In the genomic region with DNA sequence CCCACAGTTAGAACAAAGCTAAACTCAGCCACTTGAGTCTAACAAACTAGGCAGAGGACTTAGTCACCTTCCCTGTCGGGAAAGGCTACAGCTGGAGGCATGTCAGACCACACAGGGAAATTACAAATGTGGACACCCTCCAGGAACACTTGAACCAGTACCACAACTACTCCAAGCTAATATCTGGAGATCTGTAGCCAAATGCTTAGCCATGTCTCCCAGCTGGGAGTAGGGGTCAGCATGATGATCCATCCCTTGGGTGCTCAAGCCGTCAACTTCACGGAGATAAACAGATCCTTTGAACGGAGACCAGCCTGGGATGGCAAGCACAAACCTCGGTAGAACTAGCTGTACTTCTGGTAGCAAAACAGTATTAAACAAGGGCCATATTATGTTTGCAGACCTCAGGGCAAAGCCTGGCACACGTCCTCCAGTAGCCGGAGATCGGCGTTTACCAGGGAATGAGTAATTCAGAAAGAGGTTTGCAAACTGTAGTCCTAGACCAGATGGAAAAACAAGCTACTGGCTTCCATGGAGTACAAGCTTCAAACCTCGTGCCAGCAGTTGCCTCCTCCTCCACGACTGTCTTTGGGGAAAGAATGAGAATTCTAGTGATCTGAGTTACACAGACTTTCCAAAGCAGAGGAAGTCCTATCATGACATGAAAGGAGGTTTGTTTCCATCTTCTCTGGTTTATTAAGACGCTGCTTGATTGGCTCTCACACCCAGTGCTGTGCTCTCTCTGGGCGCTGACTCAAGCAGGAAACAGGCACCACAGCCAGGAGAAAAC, we compare ENCODE assay signal across 11 mouse cellular contexts. TPM values are rescaled to one million over a fixed set of nuclear protein-coding genes. Genes with fewer than 3 reads are reported as not detected.
A peak's percentile ranks its signal among the peaks of the same experiment; 100 is the strongest.
DNase-seq lines count a peak whose midpoint lies in the region; ATAC-seq lines count a peak whose summit lies in the region.
"Had no signal": no experiment of that assay in that cellular context is flagged by ENCODE, and none has a peak within 500 bp of the region (broad histone marks: within the 10 kb centered on the region; RNA-seq: fewer than 3 reads in every experiment).

No protein-coding gene starts in this region.

- no peaks in the 10 kb centered on the region for H3K9me3 ChIP-seq in embryonic facial prominence, embryonic 11.5 days (replicated peaks; ENCODE audit: control insufficient read depth, low read length)
- no peaks in the 10 kb centered on the region for H3K9me3 ChIP-seq in embryonic facial prominence, embryonic 10.5 days

- 43% methylated on average over 13 of the region's 13 CpGs for WGBS in embryonic facial prominence, embryonic 11.5 days
- 52% methylated on average over 13 of the region's 13 CpGs for WGBS in embryonic facial prominence, embryonic 10.5 days

- H3K4me3 ChIP-seq in embryonic facial prominence, embryonic 11.5 days (ENCODE audit: low read depth, low read length) = no peak overlapping the region
- H3K4me3 ChIP-seq in embryonic facial prominence, embryonic 10.5 days = no peak overlapping the region

- no peak overlapping the region for H3K9ac ChIP-seq in embryonic facial prominence, embryonic 11.5 days (replicated peaks; ENCODE audit: low read length)

- no peaks in the 10 kb centered on the region for H3K36me3 ChIP-seq in embryonic facial prominence, embryonic 11.5 days (replicated peaks; ENCODE audit: control insufficient read depth, insufficient read depth, low read depth, low read length)
- no peaks in the 10 kb centered on the region for H3K36me3 ChIP-seq in embryonic facial prominence, embryonic 10.5 days (replicated peaks)

- ATAC-seq in embryonic facial prominence, embryonic 11.5 days (replicated peaks; ENCODE audit: insufficient number of reproducible peaks, low FRiP score, low TSS enrichment, low read depth) = no peak
- ATAC-seq in granulocyte monocyte progenitor cell, adult 5-6 weeks (replicated peaks; ENCODE audit: poor library complexity, severe bottlenecking) = peak; percentile 63

- no peak overlapping the region for H3K4me2 ChIP-seq in embryonic facial prominence, embryonic 11.5 days (ENCODE audit: low read depth, low read length)

- H3K27me3 ChIP-seq in embryonic facial prominence, embryonic 11.5 days (ENCODE audit: control insufficient read depth, insufficient read depth, low read length) = no peaks in the 10 kb centered on the region
- H3K27me3 ChIP-seq in embryonic facial prominence, embryonic 10.5 days (replicated peaks; ENCODE audit: low read depth, poor library complexity, severe bottlenecking) = no peaks in the 10 kb centered on the region

- no peaks in the 10 kb centered on the region for H3K4me1 ChIP-seq in embryonic facial prominence, embryonic 11.5 days (ENCODE audit: control insufficient read depth, insufficient read depth, low read length)
- H3K4me1 ChIP-seq in embryonic facial prominence, embryonic 10.5 days = peaks cover 17% of the 10 kb centered on the region

- 0 out of 2 replicates have a peak overlapping the region, but pooled peaks have one; percentile 8 for H3K27ac ChIP-seq in embryonic facial prominence, embryonic 11.5 days (replicated peaks; ENCODE audit: low read depth, low read length)
- H3K27ac ChIP-seq in embryonic facial prominence, embryonic 10.5 days (replicated peaks) = no peak overlapping the region; the same call in 1 of the 2 replicates

- no peak for DNase-seq in embryonic facial prominence, embryonic 11.5 days (ENCODE audit: low spot score)
- no peak for DNase-seq in embryonic facial prominence, embryonic 10.5 days (ENCODE audit: low spot score)
- DNase-seq in 416B (ENCODE audit: low read depth) = peak; percentile 73
- peak; percentile 18 for DNase-seq in layer of hippocampus, adult 9-10 months (ENCODE audit: low spot score)
- DNase-seq in skeletal muscle tissue, adult 2 months (ENCODE audit: low read depth, low spot score) = peak; percentile 79
- no peak for DNase-seq in spleen, postnatal 4 days (ENCODE audit: low spot score in 2 of 2)
- DNase-seq in cerebellum, adult 8-10 months = no peak

RNA-seq across cellular contexts. Expression of a gene that starts 26.4 kb away (rescaled TPM):
- polyA plus RNA-seq in embryonic facial prominence, embryonic 11.5 days (2014; fragmentation: Nextera tagmentation; extraction: Ambion mirVana) = 0.54 TPM in 1 of 2 replicates, not detected in the other
- polyA plus RNA-seq in embryonic facial prominence, embryonic 10.5 days (2016; fragmentation: Nextera tagmentation; extraction: Ambion mirVana) = 0.33 TPM in 1 of 2 replicates, not detected in the other
- total RNA-seq in granulocyte monocyte progenitor cell, adult 5-6 weeks (2014; fragmentation: Nextera tagmentation) = not detected in 2 replicates
- not detected in 2 replicates for total RNA-seq in granulocyte monocyte progenitor cell, adult 5-6 weeks (2017)
- polyA plus RNA-seq: cerebellum, adult 2 months; small intestine, adult 2 months had no signal

RNA-seq across cellular contexts. Expression of a gene that starts 32.4 kb away (rescaled TPM):
- polyA plus RNA-seq in embryonic facial prominence, embryonic 11.5 days (2014; fragmentation: Nextera tagmentation; extraction: Ambion mirVana) = not detected in 2 replicates
- polyA plus RNA-seq in embryonic facial prominence, embryonic 10.5 days (2016; fragmentation: Nextera tagmentation; extraction: Ambion mirVana) = not detected in 2 replicates
- total RNA-seq in granulocyte monocyte progenitor cell, adult 5-6 weeks (2014; fragmentation: Nextera tagmentation) = not detected in 2 replicates
- not detected in 2 replicates for total RNA-seq in granulocyte monocyte progenitor cell, adult 5-6 weeks (2017)
- polyA plus RNA-seq: cerebellum, adult 2 months; limb, embryonic 11.5 days had no signal

RNA-seq across cellular contexts. Expression of a gene that starts 38.1 kb away (rescaled TPM):
- polyA plus RNA-seq in embryonic facial prominence, embryonic 11.5 days (2014; fragmentation: Nextera tagmentation; extraction: Ambion mirVana) = 0.36 TPM in 1 of 2 replicates, not detected in the other
- polyA plus RNA-seq in embryonic facial prominence, embryonic 10.5 days (2016; fragmentation: Nextera tagmentation; extraction: Ambion mirVana) = not detected in 2 replicates
- not detected in 2 replicates for total RNA-seq in granulocyte monocyte progenitor cell, adult 5-6 weeks (2014; fragmentation: Nextera tagmentation)
- not detected in 2 replicates for total RNA-seq in granulocyte monocyte progenitor cell, adult 5-6 weeks (2017)
- polyA plus RNA-seq: cerebellum, adult 2 months; limb, embryonic 11.5 days had no signal

RNA-seq across cellular contexts. Expression of a gene that starts 44.2 kb away (rescaled TPM):
- 0.45 TPM in 1 of 2 replicates, not detected in the other for polyA plus RNA-seq in embryonic facial prominence, embryonic 11.5 days (2014; fragmentation: Nextera tagmentation; extraction: Ambion mirVana)
- not detected in 2 replicates for polyA plus RNA-seq in embryonic facial prominence, embryonic 10.5 days (2016; fragmentation: Nextera tagmentation; extraction: Ambion mirVana)
- not detected in 2 replicates for total RNA-seq in granulocyte monocyte progenitor cell, adult 5-6 weeks (2014; fragmentation: Nextera tagmentation)
- total RNA-seq in granulocyte monocyte progenitor cell, adult 5-6 weeks (2017) = 0.47 TPM in 1 of 2 replicates, not detected in the other
- polyA plus RNA-seq: cerebellum, adult 2 months had no signal

RNA-seq across cellular contexts. Expression of a gene that starts 54.0 kb away (rescaled TPM):
- polyA plus RNA-seq in embryonic facial prominence, embryonic 11.5 days (2014; fragmentation: Nextera tagmentation; extraction: Ambion mirVana) = 0.49 and 0.66 TPM in 2 replicates
- polyA plus RNA-seq in embryonic facial prominence, embryonic 10.5 days (2016; fragmentation: Nextera tagmentation; extraction: Ambion mirVana) = 0.11 and 0.40 TPM in 2 replicates
- total RNA-seq in granulocyte monocyte progenitor cell, adult 5-6 weeks (2014; fragmentation: Nextera tagmentation) = not detected in 2 replicates
- not detected in 2 replicates for total RNA-seq in granulocyte monocyte progenitor cell, adult 5-6 weeks (2017)
- polyA plus RNA-seq: cerebellum, adult 2 months had no signal

Comparison
In these comparisons a context has a peak if more than half of its experiments do, and no peak if none do; other contexts are left out.
1. DNase-seq: peak in 416B (single experiment), layer of hippocampus, adult 9-10 months (single experiment) and skeletal muscle tissue, adult 2 months (single experiment); none in embryonic facial prominence, embryonic 11.5 days (single experiment), embryonic facial prominence, embryonic 10.5 days (single experiment), spleen, postnatal 4 days (0 of 2) and cerebellum, adult 8-10 months (single experiment).